Mouse (Mus musculus) spleen, postnatal 14 days (tissue): Measurements from ENCODE around the gene Zfp873.
"Not testable (repeated sequence)": the region's sequence is repeated elsewhere in the genome, so short reads cannot be mapped to it uniquely, and the experiment has no call there.

Source experiments
- DNase-seq, 2 experiments: peaks; one replicate each; pipeline ENCODE4 v3.0.0; 2021 to 2022; ENCODE audit warnings: low spot score in 2 of 2

Zfp873 gene

GRCm38 (mm10) chr10:82047597-82048459, at the start of gene Zfp873:
Gene Zfp873, plus strand, starts transcription at chr10:82048123.
- DNase-seq, result peak; percentile 74 to 83

GRCm38 (mm10) chr10:82003209-82003608, 44.7 kb upstream of the Zfp873 start:
- not testable (repeated sequence) for DNase-seq

GRCm38 (mm10) chr10:82004822-82005221, 43.1 kb upstream of the Zfp873 start:
- peak in 1 of 2 experiments; percentile 64 for DNase-seq

- DNase-seq, result no peak
These were observed 5.7 kb upstream of the Zfp873 start for GRCm38 (mm10) chr10:82042191-82042590.

GRCm38 (mm10) chr10:82046603-82047002, 1.3 kb upstream of the Zfp873 start:
- DNase-seq, result no peak

GRCm38 (mm10) chr10:82048460-82048804, 509 bp downstream of the Zfp873 start:
- not testable (repeated sequence) for DNase-seq

- peak; percentile 14 to 25 for DNase-seq
These were observed 35.1 kb downstream of the Zfp873 start, which contains the start of gene BC024063 for GRCm38 (mm10) chr10:82082728-82083621. Gene BC024063, plus strand, starts transcription at chr10:82083353.

- DNase-seq, result not testable (repeated sequence)
These were observed 35.7 kb downstream of the Zfp873 start for GRCm38 (mm10) chr10:82083622-82083971.
